Mouse (Mus musculus): ENCODE measurements around the gene Camta2. TPM values are rescaled to one million over a fixed set of nuclear protein-coding genes. Genes with fewer than 3 reads are reported as not detected.

Gene Camta2
- polyA plus RNA-seq, 1 experiment from 2014 or later, result 14.8 TPM

DNA sequence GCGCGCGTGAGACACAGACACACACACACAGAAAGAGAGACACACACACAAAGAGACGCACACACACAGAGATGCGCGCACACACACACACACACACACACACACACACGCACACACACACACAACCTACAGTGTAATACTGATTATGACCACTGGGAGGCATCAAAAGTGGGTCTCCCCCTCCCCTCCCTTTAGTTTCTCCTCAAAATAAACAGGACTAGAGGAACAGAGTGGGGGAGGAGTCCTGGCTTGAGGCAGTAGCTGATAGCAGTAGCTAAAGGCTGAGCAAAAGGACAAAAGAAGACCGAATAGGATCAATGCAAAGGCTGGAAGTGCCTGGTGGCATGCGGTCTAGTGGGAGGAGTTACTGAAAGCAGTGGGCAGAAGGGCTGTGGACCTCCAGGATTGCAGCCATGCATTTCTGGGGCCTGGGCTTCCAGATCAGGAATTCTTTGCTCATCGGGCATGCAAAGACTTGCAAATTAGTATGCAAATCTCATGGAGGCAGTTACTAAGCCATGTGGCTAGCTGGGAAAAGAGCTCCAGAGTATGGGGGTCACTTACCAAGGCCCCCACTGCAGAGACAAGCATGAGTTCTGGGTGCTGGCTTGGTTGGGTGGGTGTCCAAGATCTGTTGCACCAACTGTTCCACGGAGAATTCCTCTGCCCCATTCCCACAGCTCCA is 5.9 kb downstream of the Camta2 start:
- WGBS, result 27% methylated on average over 11 of the region's 11 CpGs
- H3K4me3 ChIP-seq (ENCODE audit: low read length), result no peak overlapping the region
- no peak overlapping the region for H3K4me2 ChIP-seq (ENCODE audit: low read depth, low read length)

DNA sequence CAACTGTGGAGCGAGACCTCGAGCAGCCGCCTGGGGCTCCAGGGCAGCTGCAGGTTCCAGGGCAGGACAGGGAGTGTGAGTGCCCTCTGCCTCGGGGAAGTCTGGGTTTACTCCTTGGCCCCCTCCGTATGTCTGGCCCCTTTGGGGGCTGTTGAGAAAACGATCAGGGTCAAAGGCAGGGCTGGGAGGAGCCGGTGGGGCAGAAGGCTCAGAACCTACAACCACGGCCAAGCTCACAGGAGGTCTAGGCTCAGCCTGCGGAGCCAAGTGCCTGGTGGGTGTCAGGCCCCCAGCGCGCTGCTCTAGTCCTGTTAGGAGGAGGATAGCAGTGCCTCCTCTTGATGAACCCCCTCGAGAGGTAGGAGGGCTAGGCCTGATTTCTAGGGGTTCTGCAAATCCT is 6.7 kb downstream of the Camta2 start:
- 73% methylated on average over 12 of the region's 12 CpGs for WGBS

More for the DNA sequence above, 5.9 kb downstream of the Camta2 start:
- H3K4me1 ChIP-seq (replicated peaks; ENCODE audit: control insufficient read depth, insufficient read depth, low read length), result peaks cover 12% of the 10 kb centered on the region
- ATAC-seq (ENCODE audit: low read depth), result peak; percentile 64
- peak overlapping the region; percentile 2; the same call in 1 of the 2 replicates for H3K9ac ChIP-seq (ENCODE audit: low read length)
- H3K27ac ChIP-seq (ENCODE audit: low read length), result no peak overlapping the region
- H3K9me3 ChIP-seq (ENCODE audit: control insufficient read depth, low read length), result no peaks in the 10 kb centered on the region
- peaks cover 26% of the 10 kb centered on the region for H3K36me3 ChIP-seq (ENCODE audit: control insufficient read depth, insufficient read depth, low read length)
- H3K27me3 ChIP-seq (ENCODE audit: control insufficient read depth, insufficient read depth, low read depth, low read length), result no peaks in the 10 kb centered on the region

DNA sequence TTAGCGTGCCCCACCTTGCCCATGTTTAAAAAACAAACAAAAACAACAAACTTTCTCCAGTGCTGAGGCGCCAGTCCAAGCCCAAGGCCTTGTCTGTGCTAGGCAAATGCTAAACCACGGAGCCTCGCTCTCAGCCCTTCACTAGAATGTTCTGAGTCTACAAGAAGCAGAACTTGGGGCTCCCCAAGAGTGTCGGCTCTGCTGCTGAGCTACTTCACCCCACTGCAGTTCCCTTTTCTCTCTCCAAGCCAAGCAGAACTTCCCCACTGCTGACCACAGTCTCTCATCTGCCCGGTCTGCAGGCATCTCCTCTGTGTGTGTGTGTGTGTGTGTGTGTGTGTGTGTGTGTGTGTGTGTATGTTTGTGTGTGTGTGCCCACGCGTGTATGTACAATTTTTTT is 8.0 kb downstream of the Camta2 start:
- no peak overlapping the region for H3K4me2 ChIP-seq (ENCODE audit: low read depth, low read length)
- H3K4me1 ChIP-seq (replicated peaks; ENCODE audit: control insufficient read depth, insufficient read depth, low read length), result peaks cover 6% of the 10 kb centered on the region
- H3K27me3 ChIP-seq (ENCODE audit: control insufficient read depth, insufficient read depth, low read depth, low read length), result no peaks in the 10 kb centered on the region
- H3K4me3 ChIP-seq (ENCODE audit: low read length), result no peak overlapping the region
- peaks cover 30% of the 10 kb centered on the region for H3K36me3 ChIP-seq (ENCODE audit: control insufficient read depth, insufficient read depth, low read length)
- H3K9me3 ChIP-seq (ENCODE audit: control insufficient read depth, low read length), result no peaks in the 10 kb centered on the region
- no peak overlapping the region for H3K27ac ChIP-seq (ENCODE audit: low read length)
- WGBS, result 90% methylated on average over 8 of the region's 8 CpGs
- ATAC-seq (ENCODE audit: low read depth), result no peak
- H3K9ac ChIP-seq (ENCODE audit: low read length), result no peak overlapping the region

More for the DNA sequence above, 6.7 kb downstream of the Camta2 start:
- H3K4me3 ChIP-seq (ENCODE audit: low read length), result no peak overlapping the region
- H3K4me2 ChIP-seq (ENCODE audit: low read depth, low read length), result no peak overlapping the region
- ATAC-seq (ENCODE audit: low read depth), result no peak
- peaks cover 6% of the 10 kb centered on the region for H3K4me1 ChIP-seq (replicated peaks; ENCODE audit: control insufficient read depth, insufficient read depth, low read length)
- no peaks in the 10 kb centered on the region for H3K27me3 ChIP-seq (ENCODE audit: control insufficient read depth, insufficient read depth, low read depth, low read length)
- no peak overlapping the region for H3K9ac ChIP-seq (ENCODE audit: low read length)
- H3K36me3 ChIP-seq (ENCODE audit: control insufficient read depth, insufficient read depth, low read length), result peaks cover 28% of the 10 kb centered on the region
- no peak overlapping the region for H3K27ac ChIP-seq (ENCODE audit: low read length)
- H3K9me3 ChIP-seq (ENCODE audit: control insufficient read depth, low read length), result no peaks in the 10 kb centered on the region

DNA sequence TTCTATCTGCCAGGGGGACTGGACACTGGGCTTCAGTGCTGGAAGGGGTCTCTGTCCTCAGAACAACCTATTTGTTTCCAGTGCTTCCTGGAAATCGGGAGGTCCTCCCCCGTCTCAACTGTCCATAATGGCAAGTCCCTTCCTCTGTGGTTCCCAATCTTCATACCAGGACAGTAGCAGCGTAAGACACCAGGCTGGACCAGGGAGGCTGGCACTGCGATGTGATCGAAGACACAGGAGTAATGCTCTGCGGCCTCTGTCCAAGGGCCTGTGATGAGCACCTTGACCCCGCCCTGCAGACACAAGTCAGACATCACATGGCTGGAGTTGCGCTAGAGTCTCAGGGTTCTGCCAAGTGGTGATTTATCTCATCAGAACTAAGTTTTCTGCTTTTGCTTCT is 8.5 kb downstream of the Camta2 start:
- Histone ChIP-seq H3K4me1 (replicated peaks; ENCODE audit: control insufficient read depth, insufficient read depth, low read length) (peaks cover 6% of the 10 kb centered on the region), H3K27me3 (ENCODE audit: control insufficient read depth, insufficient read depth, low read depth, low read length) (no peaks in the 10 kb centered on the region), H3K4me3 (ENCODE audit: low read length) (no peak overlapping the region), H3K36me3 (ENCODE audit: control insufficient read depth, insufficient read depth, low read length) (peaks cover 26% of the 10 kb centered on the region), H3K9me3 (ENCODE audit: control insufficient read depth, low read length) (no peaks in the 10 kb centered on the region), H3K27ac (ENCODE audit: low read length) (no peak overlapping the region), H3K9ac (ENCODE audit: low read length) (no peak overlapping the region), H3K4me2 (ENCODE audit: low read depth, low read length) (no peak overlapping the region)
- ATAC-seq (ENCODE audit: low read depth), result no peak
- WGBS, result 93% methylated on average over 8 of the region's 8 CpGs

DNA sequence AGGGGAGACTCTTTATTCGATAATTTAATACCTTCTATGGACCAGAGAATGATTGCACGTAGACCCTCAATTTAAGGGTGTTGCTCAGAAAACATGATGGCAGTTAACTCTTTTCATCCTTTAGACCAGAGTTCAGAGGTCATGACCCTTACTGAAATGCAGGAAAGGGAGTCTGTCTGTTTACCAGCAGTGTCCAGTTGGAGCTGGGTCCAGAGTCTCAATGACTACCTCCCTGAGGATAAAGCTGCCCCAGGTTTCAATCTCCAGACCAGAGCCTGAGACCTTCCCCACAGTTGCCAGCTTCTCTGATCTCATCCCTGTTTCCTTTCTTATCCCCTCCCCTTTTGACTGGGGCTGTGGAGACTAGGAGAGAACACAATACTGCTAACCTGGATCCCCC is 9.3 kb downstream of the Camta2 start:
- H3K27ac ChIP-seq (ENCODE audit: low read length), result no peak overlapping the region
- no peaks in the 10 kb centered on the region for H3K9me3 ChIP-seq (ENCODE audit: control insufficient read depth, low read length)
- no peak overlapping the region for H3K4me3 ChIP-seq (ENCODE audit: low read length)
- WGBS, result 77% methylated on average over 2 of the region's 2 CpGs
- no peak overlapping the region for H3K4me2 ChIP-seq (ENCODE audit: low read depth, low read length)
- H3K27me3 ChIP-seq (ENCODE audit: control insufficient read depth, insufficient read depth, low read depth, low read length), result no peaks in the 10 kb centered on the region
- peaks cover 21% of the 10 kb centered on the region for H3K36me3 ChIP-seq (ENCODE audit: control insufficient read depth, insufficient read depth, low read length)
- no peak overlapping the region for H3K9ac ChIP-seq (ENCODE audit: low read length)
- no peak for ATAC-seq (ENCODE audit: low read depth)
- H3K4me1 ChIP-seq (replicated peaks; ENCODE audit: control insufficient read depth, insufficient read depth, low read length), result peaks cover 6% of the 10 kb centered on the region

DNA sequence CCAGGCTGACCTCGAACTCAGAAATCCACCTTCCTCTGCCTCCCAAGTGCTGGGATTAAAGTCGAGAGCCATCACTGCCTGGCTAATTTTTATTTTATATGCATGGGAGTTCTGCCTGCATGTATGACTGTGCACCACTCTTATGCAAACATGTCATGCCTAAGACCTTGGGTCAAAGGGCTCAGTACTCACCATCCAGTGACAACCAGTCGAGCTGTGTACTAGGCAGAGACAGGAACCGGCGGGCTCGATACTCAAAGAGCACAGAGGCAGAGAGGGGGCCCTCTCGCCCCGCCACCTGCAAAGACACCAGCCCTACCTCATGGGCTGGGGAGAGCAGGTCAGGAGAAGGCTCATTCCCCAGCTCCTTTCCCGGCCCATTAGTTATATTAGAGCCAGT is 9.8 kb downstream of the Camta2 start:
- Histone ChIP-seq H3K36me3 (ENCODE audit: control insufficient read depth, insufficient read depth, low read length) (peaks cover 21% of the 10 kb centered on the region), H3K4me1 (replicated peaks; ENCODE audit: control insufficient read depth, insufficient read depth, low read length) (peaks cover 6% of the 10 kb centered on the region), H3K4me2 (ENCODE audit: low read depth, low read length) (no peak overlapping the region), H3K4me3 (ENCODE audit: low read length) (no peak overlapping the region), H3K9me3 (ENCODE audit: control insufficient read depth, low read length) (no peaks in the 10 kb centered on the region), H3K27ac (ENCODE audit: low read length) (no peak overlapping the region), H3K27me3 (ENCODE audit: control insufficient read depth, insufficient read depth, low read depth, low read length) (no peaks in the 10 kb centered on the region), H3K9ac (ENCODE audit: low read length) (no peak overlapping the region)
- ATAC-seq (ENCODE audit: low read depth), result no peak
- WGBS, result 68% methylated on average over 9 of the region's 9 CpGs

DNA sequence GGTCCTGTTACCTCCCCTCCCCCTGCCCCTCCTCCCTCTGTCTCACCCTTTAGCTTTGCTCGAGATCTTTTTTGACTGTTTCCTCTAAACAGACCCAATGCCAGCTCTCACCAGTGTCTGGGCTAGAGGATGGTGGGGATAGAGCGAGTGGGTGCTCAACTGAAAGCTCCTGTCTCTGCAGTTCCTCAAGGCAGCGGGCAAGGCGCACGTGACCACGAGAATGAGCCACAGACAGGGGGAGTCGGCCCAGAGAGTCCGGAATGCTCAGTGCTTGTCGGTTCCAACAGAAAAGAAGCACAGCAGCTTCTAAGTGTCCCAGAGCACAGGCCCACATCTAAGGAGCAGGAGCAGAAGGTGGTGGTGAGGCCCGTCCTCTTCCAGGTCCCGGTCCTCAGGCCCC is 13.4 kb downstream of the Camta2 start:
- H3K9me3 ChIP-seq (ENCODE audit: control insufficient read depth, low read length), result no peaks in the 10 kb centered on the region
- peaks cover 6% of the 10 kb centered on the region for H3K4me1 ChIP-seq (replicated peaks; ENCODE audit: control insufficient read depth, insufficient read depth, low read length)
- H3K4me3 ChIP-seq (ENCODE audit: low read length), result no peak overlapping the region
- H3K27ac ChIP-seq (ENCODE audit: low read length), result no peak overlapping the region
- no peaks in the 10 kb centered on the region for H3K27me3 ChIP-seq (ENCODE audit: control insufficient read depth, insufficient read depth, low read depth, low read length)
- no peak for ATAC-seq (ENCODE audit: low read depth)
- H3K9ac ChIP-seq (ENCODE audit: low read length), result no peak overlapping the region
- peaks cover 9% of the 10 kb centered on the region for H3K36me3 ChIP-seq (ENCODE audit: control insufficient read depth, insufficient read depth, low read length)
- no peak overlapping the region for H3K4me2 ChIP-seq (ENCODE audit: low read depth, low read length)
- 66% methylated on average over 11 of the region's 11 CpGs for whole genome bisulfite sequencing

DNA sequence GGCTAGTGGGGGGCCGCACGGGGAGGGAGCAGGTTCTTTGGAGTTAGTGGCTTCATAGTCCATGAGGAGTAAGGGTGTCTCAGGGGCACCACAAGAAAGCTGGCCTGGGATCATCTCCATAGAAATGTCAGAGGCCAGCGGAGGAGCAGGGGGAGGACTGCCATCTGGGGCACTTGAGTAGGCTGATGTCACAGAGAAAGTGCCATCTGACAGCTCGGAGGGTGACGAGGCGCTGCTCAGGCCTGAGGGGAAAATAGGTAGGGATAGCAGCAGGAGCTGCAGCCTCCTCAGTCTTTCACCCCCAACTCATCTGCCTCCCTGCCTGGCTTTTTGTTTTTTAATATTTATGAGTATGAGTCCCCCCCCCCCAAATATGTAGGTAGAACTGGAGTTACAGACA is 13.9 kb downstream of the Camta2 start:
- peaks cover 5% of the 10 kb centered on the region for H3K36me3 ChIP-seq (ENCODE audit: control insufficient read depth, insufficient read depth, low read length)
- 76% methylated on average over 6 of the region's 6 CpGs for WGBS
- no peak for ATAC-seq (ENCODE audit: low read depth)
- H3K4me2 ChIP-seq (ENCODE audit: low read depth, low read length), result no peak overlapping the region
- H3K9me3 ChIP-seq (ENCODE audit: control insufficient read depth, low read length), result no peaks in the 10 kb centered on the region
- no peak overlapping the region for H3K9ac ChIP-seq (ENCODE audit: low read length)
- H3K27ac ChIP-seq (ENCODE audit: low read length), result no peak overlapping the region
- H3K4me1 ChIP-seq (replicated peaks; ENCODE audit: control insufficient read depth, insufficient read depth, low read length), result peaks cover 6% of the 10 kb centered on the region
- H3K4me3 ChIP-seq (ENCODE audit: low read length), result no peak overlapping the region
- no peaks in the 10 kb centered on the region for H3K27me3 ChIP-seq (ENCODE audit: control insufficient read depth, insufficient read depth, low read depth, low read length)

DNA sequence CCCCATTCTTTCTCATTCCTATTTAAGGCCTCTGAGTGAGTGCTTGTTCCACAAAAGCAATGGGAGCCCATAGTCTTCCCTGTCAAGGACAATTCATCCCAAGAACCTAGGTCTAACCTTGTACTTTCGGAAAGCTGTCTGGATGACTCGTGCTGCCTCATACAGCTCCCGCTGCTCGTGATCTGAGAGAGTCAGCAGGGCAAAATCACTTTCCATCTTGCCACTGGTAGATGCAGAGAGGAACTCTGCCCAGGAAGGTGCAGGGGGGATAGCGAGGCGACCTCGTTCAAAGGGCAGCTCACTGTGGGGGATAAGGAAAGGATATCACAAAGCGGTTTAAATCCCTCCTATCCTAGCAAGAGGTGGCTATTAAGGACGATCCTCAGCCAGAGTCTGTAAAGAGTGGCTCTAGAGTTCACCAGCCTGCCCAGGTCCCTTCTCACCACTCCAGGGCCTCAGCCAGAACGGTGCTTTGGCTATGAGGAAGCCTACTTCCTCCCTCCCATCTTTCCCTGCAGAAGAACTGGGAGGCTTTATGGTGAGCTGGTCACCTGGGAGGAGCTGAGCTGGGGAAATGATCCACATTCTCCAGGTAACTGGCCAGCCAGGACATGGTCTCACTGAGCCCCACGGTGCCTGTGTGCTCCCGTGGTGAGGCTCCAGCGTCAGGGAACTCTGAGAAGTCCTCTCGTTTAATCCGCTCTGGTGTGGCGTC is 16.4 kb downstream of the Camta2 start:
- no peak for ATAC-seq (ENCODE audit: low read depth)
- Histone ChIP-seq H3K4me1 (replicated peaks; ENCODE audit: control insufficient read depth, insufficient read depth, low read length) (peaks cover 16% of the 10 kb centered on the region), H3K4me2 (ENCODE audit: low read depth, low read length) (no peak overlapping the region), H3K4me3 (ENCODE audit: low read length) (no peak overlapping the region), H3K9ac (ENCODE audit: low read length) (no peak overlapping the region), H3K27ac (ENCODE audit: low read length) (no peak overlapping the region), H3K27me3 (ENCODE audit: control insufficient read depth, insufficient read depth, low read depth, low read length) (no peaks in the 10 kb centered on the region), H3K9me3 (ENCODE audit: control insufficient read depth, low read length) (no peaks in the 10 kb centered on the region), H3K36me3 (ENCODE audit: control insufficient read depth, insufficient read depth, low read length) (peaks cover 5% of the 10 kb centered on the region)
- 87% methylated on average over 16 of the region's 16 CpGs for WGBS
